Mouse (Mus musculus) small intestine, adult 2 months (tissue): ENCODE data around the gene Nfix.

Experiments used
- CTCF ChIP-seq: fragments of 200-500 bp; IDR thresholded peaks from 2 replicates; pipeline ENCODE4 v1.5.1; 2012; ENCODE audit warnings: low read depth, mild to moderate bottlenecking, control low read depth, inconsistent platforms, low read length, moderate library complexity, mixed read lengths; ENCODE audit not compliant: insufficient replicate concordance, insufficient read length; ENCODE audit errors: extremely low read depth
- POLR2A ChIP-seq: fragments of 200-500 bp; IDR thresholded peaks from 2 replicates; pipeline ENCODE4 v1.6.1; 2012; ENCODE audit warnings: low read depth, mild to moderate bottlenecking, control low read depth, inconsistent platforms, low read length, moderate library complexity

DNA sequence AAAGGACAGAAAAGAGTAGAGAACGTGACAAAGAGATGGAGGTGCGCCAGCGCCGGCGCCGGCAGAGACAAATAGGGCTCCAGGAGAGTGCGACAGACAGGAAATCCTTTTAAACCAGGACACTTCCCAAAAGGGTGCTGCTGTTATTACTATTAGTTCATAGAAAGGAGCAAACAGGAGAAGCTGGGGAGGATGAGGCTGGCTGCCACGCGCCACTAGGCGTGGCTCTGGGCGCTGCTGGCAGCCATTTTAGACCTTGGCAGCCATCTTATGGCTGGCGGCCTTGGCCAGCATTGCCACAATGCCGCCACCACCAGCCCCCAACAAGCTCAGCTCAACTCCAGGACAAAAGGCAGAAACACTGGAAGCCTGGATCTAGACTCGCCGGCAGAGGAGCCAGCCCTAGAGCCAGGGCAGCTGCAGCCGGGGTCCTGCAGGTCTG lies 70.2 kb downstream of the Nfix start:
- no peak for TF ChIP-seq POLR2A
- TF ChIP-seq CTCF, result no peak
